Mouse (Mus musculus) CH12F3 (cell line): ENCODE data around the gene F10.

Experiments
- in situ Hi-C: fragments of 300-500 bp; cut with MboI; formaldehyde crosslinking; loops from 2 replicates; pipeline ENCODE4 v1.14.3; 2020; ENCODE audit warnings: low sequenced_read_pairs

Gene F10

GRCm38 (mm10) chr8:13037015-13037414 lies at the start of gene F10:
TSS of gene F10 (plus strand) at chr8:13037308.
- in situ Hi-C loops = no loop called here

DNA sequence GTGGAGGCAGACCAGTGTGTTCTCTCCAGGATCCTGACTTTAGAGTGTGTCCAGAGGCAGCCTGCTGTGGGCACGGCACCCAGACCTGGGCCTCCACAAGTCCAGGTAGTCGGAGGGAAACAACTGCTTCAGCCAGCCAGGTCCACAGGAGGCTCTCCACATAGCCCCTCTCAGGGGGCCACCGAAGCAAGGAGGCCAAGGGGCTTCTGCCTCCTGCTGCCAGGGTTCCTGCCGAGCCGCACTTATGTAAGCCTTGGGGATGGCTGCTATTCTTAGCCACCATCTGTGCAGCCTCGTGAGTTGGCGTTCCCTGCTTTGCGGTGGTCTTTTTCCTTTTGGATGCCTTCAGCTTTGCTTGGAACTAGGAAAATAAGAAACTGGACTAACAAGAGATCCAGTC lies 49.5 kb upstream of the F10 start:
- in situ Hi-C loops = no loop called here

DNA sequence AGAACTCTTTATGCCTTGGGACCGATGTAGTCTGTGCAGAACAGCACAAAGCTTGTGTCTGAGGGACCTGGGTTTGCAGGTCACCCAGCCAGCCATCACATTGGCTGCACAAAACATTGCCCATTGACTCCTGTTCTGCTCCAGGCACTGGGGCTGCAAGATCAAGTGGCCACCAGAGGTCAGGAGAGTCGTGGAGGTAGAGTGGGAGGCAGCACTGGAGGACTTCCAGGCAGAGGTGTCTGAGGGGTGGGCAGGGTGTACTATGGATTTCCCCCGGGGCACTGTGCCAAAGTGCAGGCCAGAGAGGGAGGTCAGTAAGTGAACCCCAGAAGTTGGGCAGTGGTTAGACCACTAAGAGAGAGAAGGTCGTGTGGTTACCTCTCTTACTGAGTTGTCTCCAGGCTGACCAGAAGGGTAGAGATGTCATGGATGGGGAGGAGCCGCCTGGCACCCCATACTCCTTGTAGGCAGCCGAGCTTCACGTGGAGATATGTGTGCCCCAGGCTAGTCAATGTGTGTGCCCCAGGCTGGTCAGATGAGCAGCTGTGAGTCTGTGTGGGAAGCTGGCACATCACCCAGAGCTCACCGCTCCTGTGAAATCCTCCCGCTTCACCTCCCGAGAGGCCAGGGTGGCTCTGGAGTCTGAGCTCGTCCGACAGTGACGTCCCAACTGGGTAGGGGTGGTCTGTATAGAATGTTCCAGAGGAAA lies 48.2 kb upstream of the F10 start:
- in situ Hi-C loops = no loop called here

DNA sequence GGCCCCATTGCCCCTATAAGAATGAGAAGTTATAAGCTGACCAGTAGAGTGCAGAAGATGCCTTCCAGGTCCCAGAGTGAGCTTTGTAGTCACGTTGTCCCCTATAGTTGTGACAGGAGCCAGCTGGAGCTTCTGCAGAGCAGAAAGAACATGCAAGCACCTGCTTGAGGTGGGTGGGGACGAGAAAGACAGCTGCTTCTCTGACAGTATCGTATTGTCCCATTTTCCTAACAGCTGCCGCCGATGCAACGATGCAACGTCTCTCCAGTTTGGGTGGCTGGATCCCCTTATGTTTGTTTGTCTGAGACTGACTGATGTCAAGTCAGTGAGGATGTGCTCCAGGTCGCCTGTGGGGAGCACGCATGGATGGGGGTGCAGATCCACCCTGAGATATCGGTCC lies 45.7 kb upstream of the F10 start:
- in situ Hi-C loops = no loop called here

GRCm38 (mm10) chr8:12994468-12994867 lies 42.6 kb upstream of the F10 start:
- in situ Hi-C loops = no loop called here

- in situ Hi-C loops = no loop called here
Observed at GRCm38 (mm10) chr8:12995481-12995880, 41.6 kb upstream of the F10 start.

DNA sequence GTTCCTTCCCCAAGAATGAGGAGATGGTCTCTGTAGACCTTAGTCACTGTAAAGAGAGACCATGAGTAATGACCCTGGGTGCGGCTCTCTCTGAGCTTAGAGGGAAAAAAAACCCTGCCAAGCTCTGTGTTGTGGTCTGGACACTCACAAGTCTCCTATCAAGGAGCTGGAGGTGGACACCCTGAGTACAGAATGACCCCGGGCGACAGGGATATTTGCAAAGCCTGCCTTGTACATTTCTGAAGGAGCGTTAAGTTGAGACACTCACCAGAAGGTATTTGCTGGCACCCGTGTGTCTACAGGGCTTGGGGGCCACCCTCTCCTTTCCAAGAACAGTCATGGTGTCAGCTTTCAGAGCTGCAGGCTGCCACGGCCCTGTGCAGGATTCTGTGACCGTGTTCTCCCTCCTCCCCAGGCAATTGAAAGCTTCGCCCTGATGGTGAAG lies 40.3 kb upstream of the F10 start:
- in situ Hi-C loops = no loop called here

DNA sequence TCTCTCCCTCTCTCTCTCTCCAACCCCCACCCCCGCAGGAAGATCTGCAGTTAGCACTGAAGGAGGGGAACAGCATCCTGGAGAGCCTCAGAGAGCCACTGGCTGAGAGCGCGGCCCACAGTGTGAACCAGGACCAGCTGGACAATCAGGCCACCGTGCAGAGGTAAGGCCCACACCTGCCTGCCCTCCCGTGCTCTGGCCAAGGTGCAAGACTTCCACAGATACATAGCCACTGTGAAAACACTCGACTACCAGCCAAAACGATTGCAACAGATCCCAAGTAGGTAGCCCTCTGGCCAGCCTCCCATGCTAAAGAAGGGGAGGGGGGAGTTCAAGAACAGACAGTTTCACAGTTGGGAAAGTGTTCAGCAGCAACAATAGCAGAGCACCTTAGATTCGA lies 38.8 kb upstream of the F10 start:
- in situ Hi-C loops = no loop called here

GRCm38 (mm10) chr8:12999793-13000192 lies 37.3 kb upstream of the F10 start:
- in situ Hi-C loops = no loop called here

DNA sequence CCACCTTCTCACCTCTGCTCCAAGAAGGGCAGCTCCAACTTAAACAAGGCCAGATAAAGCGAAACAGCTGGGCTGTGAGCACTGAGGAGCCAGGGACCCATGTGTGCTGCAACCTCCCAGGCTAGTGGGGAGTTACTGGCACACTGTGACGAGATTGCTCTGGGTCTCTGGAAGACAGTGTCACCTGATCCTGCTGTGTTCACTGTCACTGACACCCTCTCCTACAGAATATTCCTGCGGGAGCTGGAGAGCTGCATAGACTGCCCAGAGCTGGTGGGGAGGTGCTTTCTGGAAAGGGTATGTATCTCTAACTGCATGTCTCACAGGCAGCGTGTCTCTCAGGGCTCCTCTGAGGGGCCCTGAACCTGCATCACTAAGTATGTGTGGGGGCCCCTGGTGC lies 29.6 kb upstream of the F10 start:
- in situ Hi-C loops = no loop called here

- in situ Hi-C loops = no loop called here
Observed at GRCm38 (mm10) chr8:13010313-13010712, 26.8 kb upstream of the F10 start.

GRCm38 (mm10) chr8:13019560-13019959 lies 17.5 kb upstream of the F10 start:
- in situ Hi-C loops = no loop called here

GRCm38 (mm10) chr8:13021830-13022229 lies 15.3 kb upstream of the F10 start:
- in situ Hi-C loops = no loop called here

GRCm38 (mm10) chr8:13025487-13026224 lies 11.5 kb upstream of the F10 start, which contains the start of gene F7:
TSS of gene F7 (plus strand) at chr8:13026034.
- in situ Hi-C loops = no loop called here

- in situ Hi-C loops = no loop called here
Observed at GRCm38 (mm10) chr8:13027615-13028014, 9.5 kb upstream of the F10 start.

DNA sequence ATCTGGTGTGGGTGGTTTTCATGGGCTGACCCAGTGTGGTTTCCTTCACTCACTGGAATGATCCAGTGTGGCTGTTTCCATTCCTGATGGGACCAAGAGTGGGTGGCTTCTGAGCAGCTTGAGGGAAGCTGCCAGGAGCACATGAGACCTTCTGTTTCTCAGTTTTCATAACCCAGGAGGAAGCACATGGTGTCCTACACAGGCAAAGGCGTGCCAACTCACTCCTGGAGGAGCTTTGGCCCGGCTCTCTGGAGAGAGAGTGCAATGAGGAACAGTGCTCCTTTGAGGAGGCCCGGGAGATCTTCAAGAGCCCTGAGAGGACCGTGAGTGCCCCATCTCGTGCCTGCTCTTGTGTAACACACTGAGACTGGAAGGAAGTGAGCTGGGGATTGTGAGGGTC lies 8.6 kb upstream of the F10 start:
- in situ Hi-C loops = no loop called here

DNA sequence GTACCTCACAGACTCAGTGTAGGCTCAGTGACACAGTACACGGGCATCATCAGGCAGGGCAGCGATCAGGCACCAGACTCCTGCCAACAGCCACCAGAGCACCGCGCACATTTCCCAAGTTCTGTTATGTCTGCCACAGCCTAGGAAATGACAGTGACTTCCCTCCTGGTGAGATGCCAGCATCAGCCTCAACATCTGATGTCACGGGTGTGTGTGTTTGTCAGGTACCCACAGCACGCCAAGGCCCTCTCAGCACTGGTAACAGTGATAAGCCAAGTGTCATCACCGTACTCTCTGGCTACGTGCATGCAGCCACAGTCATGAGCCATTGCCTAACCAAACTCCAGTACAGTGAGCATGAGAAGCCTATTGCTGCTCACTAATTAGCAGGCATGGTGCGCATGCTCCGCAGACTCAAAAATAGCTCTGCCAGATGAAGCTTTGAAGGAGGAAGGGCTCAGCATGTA lies 729 bp upstream of the F10 start:
- in situ Hi-C loops = no loop called here

GRCm38 (mm10) chr8:13037569-13037968 lies 461 bp downstream of the F10 start:
- in situ Hi-C loops = no loop called here

GRCm38 (mm10) chr8:13039054-13039453 lies 1.9 kb downstream of the F10 start:
- in situ Hi-C loops = no loop called here

DNA sequence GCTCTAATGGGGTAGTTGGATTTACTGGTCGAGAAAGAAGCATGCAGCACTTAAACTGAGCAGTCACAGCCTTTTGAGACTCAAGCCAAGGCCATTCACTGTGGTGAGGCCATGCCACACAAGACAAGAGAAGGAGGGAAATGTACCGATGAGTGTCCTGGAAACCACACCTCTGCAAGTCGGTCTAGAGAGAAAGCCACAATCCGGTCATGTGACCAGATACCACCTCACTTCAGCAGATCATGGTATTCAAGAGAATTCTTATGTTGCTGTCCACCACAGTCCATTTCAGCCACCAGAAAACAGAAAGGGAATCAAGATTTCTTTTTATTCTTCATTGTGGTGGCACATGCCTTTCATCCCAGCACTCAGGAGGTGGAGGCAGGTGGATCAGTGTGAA lies 4.4 kb downstream of the F10 start:
- in situ Hi-C loops = no loop called here

DNA sequence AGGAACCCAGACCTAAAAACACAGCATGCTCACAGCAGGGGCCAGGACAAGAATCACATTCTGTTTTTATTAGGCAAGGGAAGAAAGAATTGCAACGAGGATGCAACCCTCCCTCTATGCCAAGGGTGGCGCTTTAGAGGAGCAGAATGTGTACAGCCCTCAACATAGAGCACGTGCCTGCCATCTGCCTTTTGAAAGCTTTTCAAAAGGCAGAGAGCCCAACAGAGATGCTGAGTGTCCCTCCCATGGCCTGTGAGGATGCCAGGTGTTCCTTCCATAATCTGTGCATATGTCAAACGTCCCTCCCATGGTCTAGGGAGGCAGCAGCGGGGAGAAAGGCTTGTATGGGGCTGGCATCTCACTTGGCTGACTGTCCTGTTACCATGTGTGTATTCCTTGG lies 10.5 kb downstream of the F10 start:
- in situ Hi-C loops = no loop called here

GRCm38 (mm10) chr8:13050550-13050949 lies 13.4 kb downstream of the F10 start:
- in situ Hi-C loops = no loop called here
